In the genomic region with DNA sequence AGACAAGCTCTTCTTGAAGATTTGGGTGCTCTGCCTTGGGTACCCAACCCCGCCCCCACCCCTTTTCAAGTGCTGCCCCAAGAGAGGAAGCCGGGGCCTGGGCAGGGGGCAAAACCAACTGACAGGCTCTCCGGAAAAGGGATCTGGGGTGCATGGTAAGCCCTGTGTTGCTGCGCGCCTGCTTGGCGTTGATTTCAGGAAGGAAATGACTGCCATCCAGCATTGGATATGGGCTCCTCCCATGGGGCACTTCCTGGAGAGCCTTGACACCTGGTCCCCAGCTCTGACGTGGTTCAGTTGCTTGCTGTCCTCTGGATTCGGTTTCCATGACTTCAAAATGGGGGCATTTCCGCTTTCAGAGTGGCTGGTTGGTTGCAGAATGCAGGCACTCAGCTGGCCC, we compare ENCODE assay signal across 8 mouse cellular contexts. TPM values are rescaled to one million over a fixed set of nuclear protein-coding genes. Genes with fewer than 3 reads are reported as not detected.
DNase-seq lines count a peak whose midpoint lies in the region; ATAC-seq and TF ChIP-seq lines count a peak whose summit lies in the region.

No protein-coding gene starts in this region.

- no peaks in the 10 kb centered on the region for H3K4me1 ChIP-seq in forebrain, postnatal 0 days (ENCODE audit: insufficient read depth)
- H3K4me1 ChIP-seq in limb, embryonic 14.5 days (ENCODE audit: control insufficient read depth, insufficient read depth, low read length) = peaks cover 15% of the 10 kb centered on the region
- no peaks in the 10 kb centered on the region for H3K4me1 ChIP-seq in neural tube, embryonic 14.5 days (ENCODE audit: control insufficient read depth, insufficient read depth, low read length)

- 49% methylated on average over 9 of the region's 9 CpGs for WGBS in forebrain, postnatal 0 days
- WGBS in limb, embryonic 14.5 days = 40% methylated on average over 9 of the region's 9 CpGs
- 50% methylated on average over 9 of the region's 9 CpGs for WGBS in neural tube, embryonic 14.5 days

- H3K27ac ChIP-seq in forebrain, postnatal 0 days (ENCODE audit: low read depth, low read length) = peak overlapping the region; percentile 50
- H3K27ac ChIP-seq in limb, embryonic 14.5 days (replicated peaks; ENCODE audit: low read depth, low read length) = peak overlapping the region; percentile 87
- peak overlapping the region; percentile 64 for H3K27ac ChIP-seq in neural tube, embryonic 14.5 days (ENCODE audit: low read depth, low read length)

- H3K4me2 ChIP-seq in forebrain, postnatal 0 days (ENCODE audit: low read depth) = no peak overlapping the region
- peak overlapping the region; percentile 18 for H3K4me2 ChIP-seq in limb, embryonic 14.5 days (replicated peaks; ENCODE audit: low read depth, low read length, severe bottlenecking)
- no peak overlapping the region for H3K4me2 ChIP-seq in neural tube, embryonic 14.5 days (ENCODE audit: low read depth, low read length)

- H3K9ac ChIP-seq in forebrain, postnatal 0 days = no peak overlapping the region
- H3K9ac ChIP-seq in limb, embryonic 14.5 days (ENCODE audit: low read depth, low read length, severe bottlenecking) = peak overlapping the region; percentile 31; the same call in 1 of the 2 replicates
- H3K9ac ChIP-seq in neural tube, embryonic 14.5 days (replicated peaks; ENCODE audit: low read depth, low read length) = no peak overlapping the region

- TF ChIP-seq POLR2A in limb, embryonic 14.5 days (IDR thresholded peaks at IDR 0.05; ENCODE audit: borderline replicate concordance, extremely low read depth, insufficient read depth, insufficient read length) = no peak

- no peak for TF ChIP-seq CTCF in forebrain, postnatal 0 days (IDR thresholded peaks at IDR 0.05; ENCODE audit: low read depth)

- no peak overlapping the region for H3K4me3 ChIP-seq in forebrain, postnatal 0 days (ENCODE audit: low read depth, low read length)
- H3K4me3 ChIP-seq in limb, embryonic 14.5 days (replicated peaks; ENCODE audit: low read length) = no peak overlapping the region
- H3K4me3 ChIP-seq in neural tube, embryonic 14.5 days (ENCODE audit: low read depth, low read length) = no peak overlapping the region

- H3K36me3 ChIP-seq in forebrain, postnatal 0 days (ENCODE audit: insufficient read depth) = no peaks in the 10 kb centered on the region
- no peaks in the 10 kb centered on the region for H3K36me3 ChIP-seq in limb, embryonic 14.5 days (ENCODE audit: control insufficient read depth, insufficient read depth, low read length)
- H3K36me3 ChIP-seq in neural tube, embryonic 14.5 days (ENCODE audit: control insufficient read depth, insufficient read depth, low read length) = no peaks in the 10 kb centered on the region

- DNase-seq in kidney, adult 11 months = peak; percentile 17
- DNase-seq in kidney, adult 9 months = no peak
- no peak for DNase-seq in forebrain, postnatal 0 days
- peak; percentile 56 for DNase-seq in limb, embryonic 14.5 days (ENCODE audit: low spot score)
- DNase-seq in ovary, postnatal 36 days (ENCODE audit: low spot score) = no peak
- no peak for DNase-seq in frontal cortex, adult 2 months (ENCODE audit: extremely low spot score in 1 of 2, low spot score in 1 of 2)
- no peak for DNase-seq in yolk sac, embryonic 10.5 days (ENCODE audit: low spot score)

- H3K9me3 ChIP-seq in forebrain, postnatal 0 days (ENCODE audit: low read length) = no peaks in the 10 kb centered on the region
- no peaks in the 10 kb centered on the region for H3K9me3 ChIP-seq in limb, embryonic 14.5 days (ENCODE audit: control insufficient read depth, low read length)
- no peaks in the 10 kb centered on the region for H3K9me3 ChIP-seq in neural tube, embryonic 14.5 days (ENCODE audit: control insufficient read depth, low read length)

- ATAC-seq in forebrain, postnatal 0 days = 0 out of 2 replicates have a peak, but pooled peaks have one; percentile 34
- peak; percentile 59 for ATAC-seq in limb, embryonic 14.5 days (ENCODE audit: low FRiP score, low read depth)
- ATAC-seq in neural tube, embryonic 14.5 days (ENCODE audit: low read depth) = 0 out of 2 replicates have a peak, but pooled peaks have one; percentile 49

- H3K27me3 ChIP-seq in forebrain, postnatal 0 days (ENCODE audit: insufficient read depth, low read length) = no peaks in the 10 kb centered on the region
- no peaks in the 10 kb centered on the region for H3K27me3 ChIP-seq in limb, embryonic 14.5 days (ENCODE audit: control insufficient read depth, insufficient read depth, low read length)
- no peaks in the 10 kb centered on the region for H3K27me3 ChIP-seq in neural tube, embryonic 14.5 days (ENCODE audit: control insufficient read depth, insufficient read depth, low read length)

RNA-seq across cellular contexts. Expression of gene Fzd9, which starts 13.5 kb away (rescaled TPM):
- total RNA-seq in forebrain, postnatal 0 days (2014; rRNA removed) = 16.5 and 19.7 TPM in 2 replicates
- polyA plus RNA-seq in forebrain, postnatal 0 days (2015; fragmentation: Nextera tagmentation; extraction: Ambion mirVana) = 14.2 and 16.6 TPM in 2 replicates
- 31.2 and 50.0 TPM in 2 replicates for polyA plus RNA-seq in limb, embryonic 14.5 days (2012; rRNA removed)
- 19.4 and 23.1 TPM in 2 replicates for polyA plus RNA-seq in limb, embryonic 14.5 days (2014; fragmentation: Nextera tagmentation; extraction: Ambion mirVana)
- 10.0 and 12.0 TPM in 2 replicates for polyA plus RNA-seq in neural tube, embryonic 14.5 days (2014; fragmentation: Nextera tagmentation; extraction: Ambion mirVana)
- polyA plus RNA-seq in frontal cortex, adult 2 months (2012; rRNA removed) = 5.4 and 5.5 TPM in 2 replicates

Comparison
In these comparisons a context has a peak if more than half of its experiments do, and no peak if none do; other contexts are left out.
1. DNase-seq: peak in kidney, adult 11 months (single experiment) and limb, embryonic 14.5 days (single experiment); none in kidney, adult 9 months (single experiment), forebrain, postnatal 0 days (single experiment), ovary, postnatal 36 days (single experiment), frontal cortex, adult 2 months (0 of 2) and yolk sac, embryonic 10.5 days (single experiment).
2. Peak in every context shown above with its lines, with median percentiles within 50 percentile points of each other: ATAC-seq and H3K27ac ChIP-seq.